Mouse (Mus musculus) midbrain, embryonic 14.5 days (tissue): ENCODE results near the gene Nsmce3. TPM values are rescaled to one million over a fixed set of nuclear protein-coding genes. Genes with fewer than 3 reads are reported as not detected.

Experiments used
- ATAC-seq: fragments of 200-750 bp; cut with Nextera tagmentation; 2 replicates; pipeline ENCODE4 v1.8.0; 2017; ENCODE audit warnings: moderate number of reproducible peaks, moderate library complexity; ENCODE audit not compliant: low FRiP score, low TSS enrichment
- DNase-seq: peaks from one replicate; pipeline ENCODE4 v3.0.0-alpha.2; 2015
- H3K27ac ChIP-seq: fragments of 300-500 bp; sonication (generic); replicated peaks from 2 replicates; pipeline ENCODE4 v1.5.1; 2014; ENCODE audit warnings: mild to moderate bottlenecking, low read depth, low read length, moderate library complexity
- H3K27me3 ChIP-seq: fragments of 300-500 bp; sonication (generic); 2 replicates; pipeline ENCODE4 v1.6.1; 2014; ENCODE audit warnings: low read length, control low read depth, mixed read lengths; ENCODE audit not compliant: control insufficient read depth, insufficient read depth
- H3K36me3 ChIP-seq: fragments of 300-500 bp; sonication (generic); 2 replicates; pipeline ENCODE4 v1.6.1; 2014; ENCODE audit warnings: low read length, control low read depth; ENCODE audit not compliant: control insufficient read depth, insufficient read depth
- H3K4me1 ChIP-seq: fragments of 300-500 bp; sonication (generic); 2 replicates; pipeline ENCODE4 v1.6.1; 2014; ENCODE audit warnings: mild to moderate bottlenecking, antibody characterized with exemption, low read length, control low read depth; ENCODE audit not compliant: control insufficient read depth, insufficient read depth
- H3K4me2 ChIP-seq: fragments of 300-500 bp; sonication (generic); 2 replicates; pipeline ENCODE4 v1.6.1; 2014; ENCODE audit warnings: mild to moderate bottlenecking, low read length, moderate library complexity
- H3K4me3 ChIP-seq: fragments of 300-500 bp; sonication (generic); replicated peaks from 2 replicates; pipeline ENCODE4 v1.5.1; 2014; ENCODE audit warnings: low read depth, low read length
- H3K9ac ChIP-seq: fragments of 300-500 bp; sonication (generic); replicated peaks from 2 replicates; pipeline ENCODE4 v1.6.1; 2014; ENCODE audit warnings: mild to moderate bottlenecking, low read length, moderate library complexity
- H3K9me3 ChIP-seq: fragments of 300-500 bp; sonication (generic); 2 replicates; pipeline ENCODE4 v1.6.1; 2016; ENCODE audit warnings: low read length, control low read depth, mixed read lengths; ENCODE audit not compliant: control insufficient read depth
- WGBS: fragments of 180-500 bp; shearing (Covaris S2); extraction: QIAGEN DNeasy Blood & Tissue Kit; methylation state at CpG from one replicate; pipeline ENCODE4 v1.1.7; 2014; 5-methylcytosine and 5-hydroxymethylcytosine counted together
- polyA plus RNA-seq: library from polyadenylated mRNA; unstranded; fragments of >200 nt; fragmentation: Nextera tagmentation; extraction: Ambion mirVana; gene quantifications from 2 replicates; pipeline ENCODE4 v1.2.1, GENCODE M21; 2014

The Nsmce3 gene
- polyA plus RNA-seq, 1 experiment from 2014 or later, result 10.7 TPM

- Histone ChIP-seq H3K4me2 (no peak overlapping the region), H3K36me3 (no peaks in the 10 kb centered on the region), H3K4me1 (no peaks in the 10 kb centered on the region), H3K27ac (no peak overlapping the region), H3K9ac (no peak overlapping the region), H3K4me3 (no peak overlapping the region), H3K27me3 (no peaks in the 10 kb centered on the region), H3K9me3 (no peaks in the 10 kb centered on the region)
- no peak for ATAC-seq
- WGBS, result 34% methylated on average over 5 of the region's 5 CpGs
- DNase-seq, result no peak
Observed at GRCm38 (mm10) chr7:64830214-64830995, 42.4 kb downstream of the Nsmce3 start.

GRCm38 (mm10) chr7:64821081-64821480, 51.7 kb downstream of the Nsmce3 start:
- Histone ChIP-seq H3K4me2 (no peak overlapping the region), H3K36me3 (no peaks in the 10 kb centered on the region), H3K9me3 (no peaks in the 10 kb centered on the region), H3K4me3 (no peak overlapping the region), H3K9ac (no peak overlapping the region), H3K27me3 (no peaks in the 10 kb centered on the region), H3K4me1 (no peaks in the 10 kb centered on the region), H3K27ac (no peak overlapping the region)
- ATAC-seq, result no peak
- no peak for DNase-seq
- 78% methylated on average over 5 of the region's 5 CpGs for WGBS

GRCm38 (mm10) chr7:64819683-64820082, 53.1 kb downstream of the Nsmce3 start:
- H3K27ac ChIP-seq, result no peak overlapping the region
- H3K4me3 ChIP-seq, result no peak overlapping the region
- no peaks in the 10 kb centered on the region for H3K9me3 ChIP-seq
- H3K27me3 ChIP-seq, result no peaks in the 10 kb centered on the region
- DNase-seq (no peak), ATAC-seq (no peak)
- H3K4me2 ChIP-seq, result no peak overlapping the region
- no peaks in the 10 kb centered on the region for H3K4me1 ChIP-seq
- no peak overlapping the region for H3K9ac ChIP-seq
- no peaks in the 10 kb centered on the region for H3K36me3 ChIP-seq
- 83% methylated on average over 9 of the region's 9 CpGs for WGBS
